Mouse (Mus musculus) bone marrow, adult 2 months (tissue): ENCODE measurements around the gene Cdc123.

Experiments used
- CTCF ChIP-seq: fragments of 200-500 bp; IDR thresholded peaks from 2 replicates; pipeline ENCODE4 v1.5.1; 2011; ENCODE audit warnings: low read length, control low read depth; ENCODE audit not compliant: control insufficient read depth, insufficient read depth
- POLR2A ChIP-seq: fragments of 200-500 bp; IDR thresholded peaks from 2 replicates; pipeline ENCODE4 v1.6.1; 2011; ENCODE audit warnings: low read depth, mild to moderate bottlenecking, control low read depth, low read length, borderline replicate concordance; ENCODE audit not compliant: control insufficient read depth

- TF ChIP-seq CTCF (no peak), POLR2A (no peak)
Measured at GRCm38 (mm10) chr2:5811235-5811782, 33.7 kb downstream of the Cdc123 start.
